Mouse (Mus musculus) right cerebral cortex, postnatal 14 days (tissue): ENCODE results near the gene Tmem263.

Experiments
- DNase-seq: peaks from one replicate; pipeline ENCODE4 v3.0.0; 2022

Gene Tmem263

DNA sequence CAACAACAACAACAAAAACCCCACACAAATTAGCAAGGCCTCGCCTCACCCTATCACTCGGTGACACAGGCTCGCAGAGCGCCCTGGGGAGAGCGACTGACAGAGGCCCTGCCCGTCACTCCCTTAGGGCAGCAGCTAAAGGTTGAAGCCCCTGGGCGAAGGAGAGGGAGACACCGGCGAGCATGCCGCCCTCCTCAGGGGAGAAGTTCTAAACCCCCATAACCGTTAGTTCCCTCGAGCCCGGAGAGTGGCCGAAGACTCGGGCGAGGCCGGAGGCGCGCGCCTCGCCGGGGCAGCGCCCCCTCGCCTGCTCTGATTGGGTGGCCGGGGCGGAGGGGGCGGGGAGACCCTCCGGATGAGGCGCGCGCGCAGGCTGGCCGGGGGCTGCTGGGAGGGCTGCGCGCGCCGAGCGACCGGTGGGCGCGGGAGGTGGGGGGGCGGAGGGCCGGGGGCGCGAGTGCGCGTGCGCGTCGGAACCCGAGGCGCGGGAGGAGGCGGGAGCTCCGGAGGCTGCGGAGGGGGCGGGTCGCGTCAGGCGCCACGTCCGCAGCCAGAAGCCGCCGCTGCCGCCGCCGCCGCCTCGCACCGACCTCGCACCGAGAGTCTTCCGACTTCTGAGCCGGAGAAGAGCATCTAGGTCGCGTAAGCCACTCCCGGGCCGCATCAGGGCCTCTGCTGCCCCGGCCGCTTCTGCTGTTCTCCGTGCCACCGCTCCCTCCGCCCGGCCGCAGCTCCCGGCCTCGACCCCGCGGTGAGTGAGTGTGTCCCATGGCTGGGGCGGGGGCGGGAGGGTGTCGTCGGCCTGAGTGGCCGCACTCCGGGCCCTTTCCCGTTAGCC lies at the start of gene Tmem263, which contains the start of gene Fhl4:
TSS of gene Tmem263 (plus strand) at position 381 of the 838 bp plus-strand sequence.
TSS of gene Fhl4 (minus strand) at position 249 of the 838 bp plus-strand sequence.
- peak; percentile 87 for DNase-seq

DNA sequence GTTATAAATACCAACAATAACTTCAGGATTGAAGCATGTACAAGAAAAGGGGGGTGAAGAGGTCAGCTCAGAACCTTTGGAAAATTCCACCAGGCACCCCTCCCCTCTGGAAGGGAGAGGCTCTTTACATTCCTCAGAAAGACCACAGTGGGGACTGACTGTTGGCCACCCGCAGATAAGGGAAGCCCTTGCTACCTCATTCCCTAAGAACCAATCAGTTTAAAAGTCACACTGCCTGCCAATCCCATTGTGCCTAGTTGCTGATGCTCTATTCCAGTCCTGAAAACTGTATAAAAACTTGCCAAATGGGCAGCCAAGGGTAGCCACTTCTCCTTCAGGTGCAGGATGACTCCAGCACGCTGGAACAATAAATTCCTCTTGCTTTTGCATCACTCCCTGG lies 47.6 kb upstream of the Tmem263 start:
- DNase-seq = no peak

- DNase-seq = no peak
Measured at GRCm38 (mm10) chr10:85071605-85072152, 30.7 kb upstream of the Tmem263 start.

DNA sequence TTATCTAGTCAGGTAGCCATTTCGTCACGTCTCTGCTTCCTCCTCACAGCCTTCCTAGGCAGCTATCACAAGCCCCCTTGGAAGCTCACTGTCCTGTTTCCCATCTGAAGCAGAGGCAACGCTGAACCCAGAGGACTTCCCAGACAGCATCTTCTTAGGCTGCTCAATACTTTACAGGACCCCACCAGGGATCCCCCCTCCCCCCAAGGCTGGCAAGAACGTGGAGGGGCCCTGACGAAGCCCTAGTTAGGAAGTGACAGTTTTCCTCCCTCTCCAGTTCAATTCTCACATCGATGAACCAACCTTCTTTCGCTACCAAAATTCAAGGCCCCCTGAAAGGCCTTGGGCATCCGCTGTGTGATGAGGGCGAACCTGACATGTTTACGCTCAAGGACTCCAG lies 586 bp upstream of the Tmem263 start:
- DNase-seq = peak; percentile 16

DNA sequence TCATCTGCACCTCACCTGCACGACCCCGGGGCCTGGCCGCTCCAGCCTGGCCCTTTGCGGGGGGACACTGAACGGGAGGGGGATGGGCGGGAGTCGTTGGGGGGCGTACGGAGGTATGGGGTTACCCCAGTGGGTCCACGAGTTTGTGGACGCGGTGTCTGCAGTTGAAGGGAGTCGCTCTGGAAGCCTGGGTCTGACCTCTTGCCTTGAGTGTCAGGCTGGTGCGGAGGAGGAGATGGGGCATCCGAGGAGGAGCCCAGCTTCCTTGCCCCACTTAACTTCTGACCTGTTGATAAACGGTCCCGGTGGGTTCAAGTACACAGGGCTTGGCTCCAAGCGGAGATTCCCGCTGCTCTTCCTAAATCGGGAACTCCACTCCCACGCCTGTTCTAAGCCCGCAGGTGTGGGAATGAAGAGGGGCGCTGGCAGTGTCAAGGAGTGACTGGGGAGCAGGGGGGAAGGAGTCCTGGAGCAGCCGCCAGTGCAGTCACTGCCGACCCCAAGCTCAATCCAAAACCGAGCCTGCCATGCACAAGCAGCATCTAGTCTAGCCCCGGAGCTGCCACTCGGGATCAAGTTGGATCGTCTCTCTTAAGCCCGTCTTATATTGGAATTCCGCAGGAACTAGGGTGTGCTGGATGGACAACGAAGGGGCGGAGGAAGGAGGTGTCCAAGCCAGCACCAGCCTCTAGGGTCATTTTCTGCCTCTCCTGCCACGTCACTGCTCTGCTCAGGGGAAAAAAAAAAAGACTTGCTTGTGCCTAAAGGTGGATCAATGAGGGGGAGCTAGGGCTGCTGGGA lies 858 bp downstream of the Tmem263 start:
- peak; percentile 11 for DNase-seq

DNA sequence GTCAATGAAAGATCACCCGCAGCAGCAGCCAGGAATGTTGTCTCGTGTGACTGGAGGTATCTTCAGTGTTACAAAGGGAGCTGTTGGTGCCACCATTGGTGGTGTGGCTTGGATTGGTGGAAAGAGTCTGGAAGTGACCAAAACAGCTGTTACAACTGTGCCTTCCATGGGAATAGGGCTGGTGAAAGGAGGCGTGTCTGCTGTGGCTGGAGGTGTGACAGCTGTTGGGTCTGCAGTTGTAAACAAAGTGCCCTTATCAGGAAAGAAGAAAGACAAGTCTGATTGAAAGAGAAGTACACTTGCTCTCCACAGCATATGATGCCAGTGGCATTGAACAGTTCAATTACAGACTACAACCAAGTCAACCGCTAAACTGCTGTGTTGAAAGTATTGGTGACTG lies 12.0 kb downstream of the Tmem263 start:
- no peak for DNase-seq

DNA sequence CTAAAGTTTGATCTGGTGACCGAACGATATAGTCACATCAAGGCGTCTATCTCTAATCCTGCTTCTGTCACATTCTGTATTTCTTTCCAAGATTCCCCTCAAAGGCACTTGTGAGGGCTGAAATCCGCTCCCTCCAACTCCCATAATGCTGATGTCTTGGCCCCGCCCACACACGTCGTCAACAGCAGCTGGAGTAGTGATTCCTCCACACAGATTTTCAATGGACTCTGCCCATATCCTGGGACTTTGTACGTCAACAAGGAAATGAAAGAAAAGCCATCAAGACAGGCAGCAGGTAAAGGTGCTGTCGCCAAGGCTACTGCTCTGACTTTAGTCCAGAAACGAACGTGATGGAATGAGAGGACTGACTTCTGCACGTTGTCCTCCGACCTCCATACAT lies 22.8 kb downstream of the Tmem263 start:
- DNase-seq = no peak

DNA sequence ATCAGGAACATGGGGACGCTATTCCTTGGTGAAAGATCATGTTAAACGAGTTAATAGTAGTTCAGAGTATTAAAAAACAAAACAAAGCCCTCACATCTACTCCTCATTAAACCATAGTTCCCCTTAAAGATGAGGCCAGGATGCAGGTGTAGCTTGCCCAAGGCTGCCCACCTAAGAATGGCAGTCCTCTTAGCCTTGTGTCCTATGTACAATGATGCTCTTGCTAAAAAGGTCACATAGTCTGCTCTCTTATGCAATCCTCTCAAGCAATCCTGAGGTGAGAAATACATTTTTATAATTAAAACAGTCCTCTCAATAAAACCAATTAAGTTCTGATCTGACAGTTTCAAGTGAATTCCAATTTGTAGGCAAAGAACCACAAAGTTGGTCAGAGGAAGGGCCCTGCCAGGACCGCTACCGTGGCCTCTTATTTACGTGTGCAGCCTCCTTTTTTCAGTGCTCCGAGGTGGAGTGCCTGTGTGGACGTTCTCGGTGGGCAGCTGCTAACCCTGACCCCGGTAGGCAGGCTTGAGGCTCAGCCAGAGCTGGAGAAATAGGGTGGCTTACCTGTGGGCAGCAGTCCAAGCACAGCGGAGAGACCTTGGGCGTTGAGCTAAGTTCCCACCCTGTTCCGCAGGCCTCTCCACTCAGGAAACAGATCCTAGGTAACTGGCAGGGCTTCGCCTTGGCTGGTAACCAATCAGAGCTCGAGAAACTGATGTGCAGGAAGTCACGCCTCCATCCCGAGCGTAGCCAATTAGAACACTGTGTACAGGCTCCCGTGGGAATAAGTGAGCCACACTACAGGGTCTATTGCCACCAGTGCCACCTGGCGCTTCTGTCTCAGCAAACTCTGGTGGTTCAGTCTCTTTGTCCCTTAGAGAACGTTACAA lies 25.2 kb downstream of the Tmem263 start, which contains the start of gene Mterf2:
TSS of gene Mterf2 (minus strand) at position 633 of the 893 bp plus-strand sequence.
- DNase-seq = peak; percentile 90

GRCm38 (mm10) chr10:85128453-85128852 lies 26.0 kb downstream of the Tmem263 start:
- no peak for DNase-seq

DNA sequence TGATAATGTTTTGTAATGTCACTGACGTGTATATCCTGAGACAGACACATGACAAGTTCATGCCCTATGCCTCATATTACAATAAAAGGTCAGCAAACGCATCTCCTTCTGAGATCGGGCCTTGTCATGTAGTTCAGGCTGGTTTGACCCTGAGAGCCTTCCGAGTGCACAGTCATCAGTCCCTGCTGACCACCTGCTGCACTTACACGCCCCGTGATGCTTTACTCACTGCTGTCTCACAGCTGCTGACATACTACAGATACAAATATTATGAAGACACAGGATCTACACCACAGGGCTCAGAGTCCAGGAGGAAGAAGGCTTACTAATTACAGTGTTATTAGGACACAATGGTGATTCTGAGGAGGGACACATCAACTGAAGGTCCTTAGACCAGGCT lies 34.1 kb downstream of the Tmem263 start:
- DNase-seq = no peak

GRCm38 (mm10) chr10:85141465-85141864 lies 39.0 kb downstream of the Tmem263 start:
- DNase-seq = no peak

GRCm38 (mm10) chr10:85146282-85146681 lies 43.9 kb downstream of the Tmem263 start:
- no peak for DNase-seq

GRCm38 (mm10) chr10:85149226-85149625 lies 46.8 kb downstream of the Tmem263 start:
- no peak for DNase-seq

DNA sequence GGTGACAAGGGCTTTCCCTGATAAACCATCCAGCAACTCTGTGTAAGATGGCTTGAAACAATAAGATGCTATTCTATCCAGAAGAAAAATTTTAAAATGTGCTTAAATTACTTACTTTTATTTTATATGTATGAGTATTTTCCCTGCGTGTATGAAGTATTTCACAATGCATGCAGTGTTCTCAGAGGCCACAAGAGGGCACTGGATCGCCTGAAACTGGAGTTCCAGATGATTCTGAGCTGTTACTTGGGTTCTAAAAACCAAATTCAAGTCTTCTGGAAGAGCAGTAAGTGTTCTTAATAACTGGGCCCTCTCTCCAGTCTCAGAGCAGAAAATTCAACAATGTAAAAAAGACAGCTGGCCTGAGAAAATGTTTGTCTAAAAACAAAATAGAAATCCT lies 51.8 kb downstream of the Tmem263 start:
- peak; percentile 68 for DNase-seq

DNA sequence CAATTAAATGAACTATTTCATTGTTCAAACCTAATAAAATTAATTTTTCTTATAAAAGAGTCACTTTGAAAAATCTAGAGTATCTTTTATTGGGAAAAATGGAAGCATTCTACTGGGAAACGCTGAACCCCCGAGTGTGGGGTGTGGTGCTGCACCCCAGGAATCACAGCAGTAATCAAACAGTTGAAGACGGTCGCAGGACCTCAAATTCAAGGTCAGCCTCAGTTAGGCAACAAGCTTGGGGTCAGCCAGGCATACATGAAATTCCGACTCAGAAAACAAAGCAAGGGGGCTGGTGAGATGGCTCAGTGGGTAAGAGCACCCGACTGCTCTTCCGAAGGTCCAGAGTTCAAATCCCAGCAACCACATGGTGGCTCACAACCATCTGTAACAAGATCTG lies 55.0 kb downstream of the Tmem263 start:
- DNase-seq = no peak

- DNase-seq = no peak
Measured at GRCm38 (mm10) chr10:85159989-85160619, 57.7 kb downstream of the Tmem263 start.

GRCm38 (mm10) chr10:85161745-85162351 lies 59.4 kb downstream of the Tmem263 start:
- no peak for DNase-seq

DNA sequence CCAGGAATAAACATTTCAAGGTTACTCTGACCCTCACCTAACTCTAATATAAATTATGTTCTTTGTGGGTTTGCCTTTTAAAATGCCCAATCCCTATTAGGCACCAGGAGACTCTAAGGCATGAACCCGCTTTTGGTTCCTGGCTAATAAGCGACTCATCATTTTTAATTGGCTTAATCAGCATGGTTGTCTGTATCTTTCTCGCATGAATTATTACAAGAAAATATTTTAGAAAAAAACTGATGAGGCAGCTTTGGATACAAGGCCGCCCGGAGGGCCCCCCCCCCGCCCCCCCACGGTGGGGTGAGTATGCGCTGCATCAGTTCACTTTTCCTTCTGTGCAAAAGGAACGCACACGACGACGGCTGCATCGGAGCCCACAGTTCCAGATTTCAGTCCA lies 62.4 kb downstream of the Tmem263 start:
- DNase-seq = no peak

- no peak for DNase-seq
Measured at GRCm38 (mm10) chr10:85165306-85165705, 62.9 kb downstream of the Tmem263 start.
